7 mouse cellular contexts compared by ENCODE assay signal in genomic region chr9:119980770-119981182, GRCm38 (mm10). TPM values are rescaled to one million over a fixed set of nuclear protein-coding genes. Genes with fewer than 3 reads are reported as not detected.
DNase-seq lines count a peak whose midpoint lies in the region; ATAC-seq and TF ChIP-seq lines count a peak whose summit lies in the region.

No protein-coding gene starts in this region.

- TF ChIP-seq POLR2A in testis, adult 2 months (IDR thresholded peaks at IDR 0.05; ENCODE audit: control insufficient read depth, low read depth, low read length): no peak

- H3K4me2 ChIP-seq in forebrain, embryonic 13.5 days: peak overlapping the region; percentile 90
- peak overlapping the region; percentile 99 for H3K4me2 ChIP-seq in kidney, embryonic 16.5 days (replicated peaks; ENCODE audit: low read depth, low read length)
- peak overlapping the region; percentile 26; the same call in 1 of the 2 replicates for H3K4me2 ChIP-seq in midbrain, postnatal 0 days (ENCODE audit: low read depth, low read length, poor library complexity, severe bottlenecking)

- H3K27ac ChIP-seq in testis, adult 2 months (ENCODE audit: control insufficient read depth, insufficient read depth, low read depth, low read length): peak overlapping the region; percentile 27; the same call in 1 of the 2 replicates
- peak overlapping the region; percentile 65 for H3K27ac ChIP-seq in forebrain, embryonic 13.5 days
- H3K27ac ChIP-seq in kidney, embryonic 16.5 days (ENCODE audit: low read length): peak overlapping the region; percentile 98
- peak overlapping the region; percentile 48 for H3K27ac ChIP-seq in midbrain, postnatal 0 days (ENCODE audit: low read depth, low read length)

- H3K4me1 ChIP-seq in testis, adult 2 months (ENCODE audit: control insufficient read depth, insufficient read depth, low read length): peaks cover 40% of the 10 kb centered on the region
- peaks cover 65% of the 10 kb centered on the region for H3K4me1 ChIP-seq in forebrain, embryonic 13.5 days
- H3K4me1 ChIP-seq in kidney, embryonic 16.5 days (ENCODE audit: insufficient read depth, low read length): peaks cover 67% of the 10 kb centered on the region
- H3K4me1 ChIP-seq in midbrain, postnatal 0 days (ENCODE audit: insufficient read depth, low read length): peaks cover 16% of the 10 kb centered on the region; the same call in 1 of the 2 replicates

- 4% methylated on average over 4 of the region's 4 CpGs for WGBS in forebrain, embryonic 13.5 days
- 11% methylated on average over 4 of the region's 4 CpGs for WGBS in kidney, embryonic 16.5 days
- WGBS in midbrain, postnatal 0 days: 9% methylated on average over 4 of the region's 4 CpGs

- no peaks in the 10 kb centered on the region for H3K9me3 ChIP-seq in forebrain, embryonic 13.5 days (replicated peaks)
- no peaks in the 10 kb centered on the region for H3K9me3 ChIP-seq in kidney, embryonic 16.5 days (ENCODE audit: low read length)
- H3K9me3 ChIP-seq in midbrain, postnatal 0 days (ENCODE audit: low read length): no peaks in the 10 kb centered on the region

- H3K4me3 ChIP-seq in testis, adult 2 months (ENCODE audit: control insufficient read depth, low read depth, low read length): peak overlapping the region; percentile 90
- no peak overlapping the region for H3K4me3 ChIP-seq in forebrain, embryonic 13.5 days
- peak overlapping the region; percentile 80 for H3K4me3 ChIP-seq in kidney, embryonic 16.5 days (ENCODE audit: low read length)
- H3K4me3 ChIP-seq in midbrain, postnatal 0 days (ENCODE audit: low read depth, low read length): no peak overlapping the region

- DNase-seq in testis, postnatal 10 days (ENCODE audit: low spot score): no peak
- DNase-seq in midbrain, postnatal 0 days (ENCODE audit: low spot score): no peak
- DNase-seq in frontal cortex, postnatal 36 days (ENCODE audit: low spot score in 2 of 2): no peak
- no peak for DNase-seq in frontal cortex, postnatal 10 days (ENCODE audit: low spot score in 2 of 2)

- no peak for ATAC-seq in forebrain, embryonic 13.5 days
- ATAC-seq in kidney, embryonic 16.5 days (ENCODE audit: low FRiP score, low TSS enrichment): no peak
- ATAC-seq in midbrain, postnatal 0 days (ENCODE audit: low FRiP score): no peak

- peak overlapping the region; percentile 45; the same call in 1 of the 2 replicates for H3K9ac ChIP-seq in forebrain, embryonic 13.5 days
- H3K9ac ChIP-seq in kidney, embryonic 16.5 days (replicated peaks; ENCODE audit: low read length): peak overlapping the region; percentile 77
- no peak overlapping the region for H3K9ac ChIP-seq in midbrain, postnatal 0 days (replicated peaks; ENCODE audit: low read length, poor library complexity, severe bottlenecking)

- H3K27me3 ChIP-seq in testis, adult 2 months (ENCODE audit: control insufficient read depth, insufficient read depth, low read length): peaks cover 2% of the 10 kb centered on the region; the same call in 1 of the 2 replicates
- H3K27me3 ChIP-seq in forebrain, embryonic 13.5 days: peaks cover 19% of the 10 kb centered on the region
- H3K27me3 ChIP-seq in kidney, embryonic 16.5 days (ENCODE audit: insufficient read depth, low read length): no peaks in the 10 kb centered on the region
- peaks cover 7% of the 10 kb centered on the region for H3K27me3 ChIP-seq in midbrain, postnatal 0 days (ENCODE audit: insufficient read depth, low read length)

- no peak for TF ChIP-seq CTCF in testis, adult 2 months (IDR thresholded peaks at IDR 0.05; ENCODE audit: control insufficient read depth, insufficient read depth, insufficient replicate concordance, low read depth, low read length)
- TF ChIP-seq CTCF in midbrain, postnatal 0 days (IDR thresholded peaks at IDR 0.05): no peak

- no peaks in the 10 kb centered on the region for H3K36me3 ChIP-seq in testis, adult 2 months (ENCODE audit: control insufficient read depth, insufficient read depth, low read length)
- no peaks in the 10 kb centered on the region for H3K36me3 ChIP-seq in forebrain, embryonic 13.5 days (ENCODE audit: poor library complexity, severe bottlenecking)
- H3K36me3 ChIP-seq in kidney, embryonic 16.5 days (ENCODE audit: insufficient read depth, low read length): no peaks in the 10 kb centered on the region
- H3K36me3 ChIP-seq in midbrain, postnatal 0 days (ENCODE audit: insufficient read depth, low read length): no peaks in the 10 kb centered on the region

RNA-seq across cellular contexts. Expression of gene Csrnp1, which starts 3.7 kb away (rescaled TPM):
- 99.8 and 99.9 TPM in 2 replicates for polyA plus RNA-seq in testis, adult 2 months (2012; rRNA removed)
- 1.3 and 1.5 TPM in 2 replicates for polyA plus RNA-seq in forebrain, embryonic 13.5 days (2015; fragmentation: Nextera tagmentation; extraction: Ambion mirVana)
- 7.1 and 8.7 TPM in 2 replicates for polyA plus RNA-seq in kidney, embryonic 16.5 days (2015; fragmentation: Nextera tagmentation; extraction: Ambion mirVana)
- total RNA-seq in midbrain, postnatal 0 days (2014; rRNA removed): 1.7 and 1.9 TPM in 2 replicates
- polyA plus RNA-seq in midbrain, postnatal 0 days (2015; fragmentation: Nextera tagmentation; extraction: Ambion mirVana): 0.91 and 1.1 TPM in 2 replicates

RNA-seq across cellular contexts. Expression of gene Xirp1, which starts 42.6 kb away (rescaled TPM):
- polyA plus RNA-seq in testis, adult 2 months (2012; rRNA removed): 0.67 and 0.90 TPM in 2 replicates
- polyA plus RNA-seq in forebrain, embryonic 13.5 days (2015; fragmentation: Nextera tagmentation; extraction: Ambion mirVana): not detected in 2 replicates
- 0.22 and 0.23 TPM in 2 replicates for polyA plus RNA-seq in kidney, embryonic 16.5 days (2015; fragmentation: Nextera tagmentation; extraction: Ambion mirVana)
- 0.05 TPM in 1 of 2 replicates, not detected in the other for total RNA-seq in midbrain, postnatal 0 days (2014; rRNA removed)
- not detected in 2 replicates for polyA plus RNA-seq in midbrain, postnatal 0 days (2015; fragmentation: Nextera tagmentation; extraction: Ambion mirVana)

RNA-seq across cellular contexts. Expression of gene Ttc21a, which starts 43.4 kb away (rescaled TPM):
- polyA plus RNA-seq in testis, adult 2 months (2012; rRNA removed): 66.1 and 68.7 TPM in 2 replicates
- polyA plus RNA-seq in forebrain, embryonic 13.5 days (2015; fragmentation: Nextera tagmentation; extraction: Ambion mirVana): 0.32 and 0.54 TPM in 2 replicates
- 0.20 and 0.35 TPM in 2 replicates for polyA plus RNA-seq in kidney, embryonic 16.5 days (2015; fragmentation: Nextera tagmentation; extraction: Ambion mirVana)
- 4.6 and 4.9 TPM in 2 replicates for total RNA-seq in midbrain, postnatal 0 days (2014; rRNA removed)
- 1.1 and 1.4 TPM in 2 replicates for polyA plus RNA-seq in midbrain, postnatal 0 days (2015; fragmentation: Nextera tagmentation; extraction: Ambion mirVana)

RNA-seq across cellular contexts. Expression of gene Gorasp1, which starts 43.4 kb away (rescaled TPM):
- 11.5 and 14.1 TPM in 2 replicates for polyA plus RNA-seq in testis, adult 2 months (2012; rRNA removed)
- polyA plus RNA-seq in forebrain, embryonic 13.5 days (2015; fragmentation: Nextera tagmentation; extraction: Ambion mirVana): 20.0 and 22.9 TPM in 2 replicates
- 28.0 and 29.5 TPM in 2 replicates for polyA plus RNA-seq in kidney, embryonic 16.5 days (2015; fragmentation: Nextera tagmentation; extraction: Ambion mirVana)
- total RNA-seq in midbrain, postnatal 0 days (2014; rRNA removed): 19.0 and 22.2 TPM in 2 replicates
- 25.0 and 26.2 TPM in 2 replicates for polyA plus RNA-seq in midbrain, postnatal 0 days (2015; fragmentation: Nextera tagmentation; extraction: Ambion mirVana)

Comparison
In these comparisons a context has a peak if more than half of its experiments do, and no peak if none do; other contexts are left out.
1. H3K27ac ChIP-seq: peak in every context shown above with its lines; median percentile 98 in kidney, embryonic 16.5 days; 65 in forebrain, embryonic 13.5 days; 48 in midbrain, postnatal 0 days; 27 in testis, adult 2 months.
2. H3K4me3 ChIP-seq: peak in testis, adult 2 months (single experiment) and kidney, embryonic 16.5 days (single experiment); none in forebrain, embryonic 13.5 days (single experiment) and midbrain, postnatal 0 days (single experiment).
3. H3K4me2 ChIP-seq: peak in every context shown above with its lines; median percentile 99 in kidney, embryonic 16.5 days; 90 in forebrain, embryonic 13.5 days; 26 in midbrain, postnatal 0 days.
4. RNA of gene Csrnp1, which starts 3.7 kb away (polyA plus RNA-seq): 99.8 to 99.9 TPM in testis, adult 2 months; 7.1 to 8.7 TPM in kidney, embryonic 16.5 days, 1.3 to 1.5 TPM in forebrain, embryonic 13.5 days and 0.91 to 1.1 TPM in midbrain, postnatal 0 days; every median in the first group is over 10 times any median in the second.
5. RNA of gene Ttc21a, which starts 43.4 kb away (polyA plus RNA-seq): 66.1 to 68.7 TPM in testis, adult 2 months; 1.1 to 1.4 TPM in midbrain, postnatal 0 days, 0.32 to 0.54 TPM in forebrain, embryonic 13.5 days and 0.20 to 0.35 TPM in kidney, embryonic 16.5 days; every median in the first group is over 10 times any median in the second.